ENCODE assay signal across 11 mouse cellular contexts in genomic region chr12:80778188-80778936, GRCm38 (mm10). TPM values are rescaled to one million over a fixed set of nuclear protein-coding genes. Genes with fewer than 3 reads are reported as not detected.
DNase-seq lines count a peak whose midpoint lies in the region; ATAC-seq lines count a peak whose summit lies in the region.
"Had no signal": no experiment of that assay in that cellular context is flagged by ENCODE, and none has a peak within 500 bp of the region (broad histone marks: within the 10 kb centered on the region; RNA-seq: fewer than 3 reads in every experiment).

No protein-coding gene starts in this region.

- no peaks in the 10 kb centered on the region for H3K9me3 ChIP-seq in heart, embryonic 15.5 days (replicated peaks)
- no peaks in the 10 kb centered on the region for H3K9me3 ChIP-seq in embryonic facial prominence, embryonic 12.5 days
- no peaks in the 10 kb centered on the region for H3K9me3 ChIP-seq in hindbrain, embryonic 12.5 days (replicated peaks)

- no peaks in the 10 kb centered on the region for H3K36me3 ChIP-seq in heart, embryonic 15.5 days
- H3K36me3 ChIP-seq in embryonic facial prominence, embryonic 12.5 days, result no peaks in the 10 kb centered on the region
- no peaks in the 10 kb centered on the region for H3K36me3 ChIP-seq in hindbrain, embryonic 12.5 days

- peak overlapping the region; percentile 6 for H3K4me3 ChIP-seq in heart, embryonic 15.5 days
- no peak overlapping the region for H3K4me3 ChIP-seq in embryonic facial prominence, embryonic 12.5 days
- no peak overlapping the region for H3K4me3 ChIP-seq in hindbrain, embryonic 12.5 days
- H3K4me3 ChIP-seq: gastrocnemius, adult 2 months had no signal

- ATAC-seq in heart, embryonic 15.5 days (replicated peaks; ENCODE audit: insufficient number of reproducible peaks, insufficient read depth, low FRiP score, low read depth), result peak; percentile 58; the same call in 1 of the 2 replicates
- peak; percentile 47; the same call in 1 of the 2 replicates for ATAC-seq in embryonic facial prominence, embryonic 12.5 days (ENCODE audit: insufficient number of reproducible peaks, insufficient read depth, low FRiP score, low TSS enrichment)
- ATAC-seq in monocyte, adult 5-6 weeks (replicated peaks; ENCODE audit: insufficient number of reproducible peaks, low FRiP score, low TSS enrichment, poor library complexity, severe bottlenecking), result peak; percentile 53; the same call in 1 of the 2 replicates
- ATAC-seq in hindbrain, embryonic 12.5 days (ENCODE audit: low FRiP score), result no peak

- H3K27me3 ChIP-seq in heart, embryonic 15.5 days, result no peaks in the 10 kb centered on the region
- H3K27me3 ChIP-seq in embryonic facial prominence, embryonic 12.5 days, result no peaks in the 10 kb centered on the region
- no peaks in the 10 kb centered on the region for H3K27me3 ChIP-seq in hindbrain, embryonic 12.5 days

- no peak for DNase-seq in heart, adult 9 months (ENCODE audit: low spot score in 2 of 2)
- DNase-seq in ES-CJ7 (ENCODE audit: low read depth, low spot score), result peak; percentile 34
- no peak for DNase-seq in urinary bladder, postnatal 10 days (ENCODE audit: low spot score)
- DNase-seq in adipocyte (ENCODE audit: low spot score), result no peak
- DNase-seq: cerebellum, adult 9-10 months; gastrocnemius, adult 2 months; lung, postnatal 14 days had no signal

- H3K4me2 ChIP-seq in heart, embryonic 15.5 days, result peak overlapping the region; percentile 53
- H3K4me2 ChIP-seq in embryonic facial prominence, embryonic 12.5 days (replicated peaks), result no peak overlapping the region
- H3K4me2 ChIP-seq in hindbrain, embryonic 12.5 days (replicated peaks), result no peak overlapping the region

- peaks cover 5% of the 10 kb centered on the region for H3K4me1 ChIP-seq in heart, embryonic 15.5 days (replicated peaks)
- no peaks in the 10 kb centered on the region for H3K4me1 ChIP-seq in embryonic facial prominence, embryonic 12.5 days
- H3K4me1 ChIP-seq in hindbrain, embryonic 12.5 days, result no peaks in the 10 kb centered on the region

- no peak overlapping the region for H3K9ac ChIP-seq in heart, embryonic 15.5 days
- H3K9ac ChIP-seq in embryonic facial prominence, embryonic 12.5 days, result no peak overlapping the region
- no peak overlapping the region for H3K9ac ChIP-seq in hindbrain, embryonic 12.5 days

- no peak overlapping the region for H3K27ac ChIP-seq in heart, embryonic 15.5 days
- H3K27ac ChIP-seq in embryonic facial prominence, embryonic 12.5 days, result no peak overlapping the region
- no peak overlapping the region for H3K27ac ChIP-seq in hindbrain, embryonic 12.5 days
- H3K27ac ChIP-seq: gastrocnemius, adult 2 months had no signal

- WGBS in heart, embryonic 15.5 days, result 43% methylated on average over 16 of the region's 16 CpGs
- 74% methylated on average over 16 of the region's 16 CpGs for WGBS in embryonic facial prominence, embryonic 12.5 days
- 81% methylated on average over 16 of the region's 16 CpGs for WGBS in hindbrain, embryonic 12.5 days

RNA-seq across cellular contexts. Expression of gene Susd6, which starts 11.9 kb away (rescaled TPM):
- 16.4 and 19.6 TPM in 2 replicates for polyA plus RNA-seq in heart, embryonic 15.5 days (2015; fragmentation: Nextera tagmentation; extraction: Ambion mirVana)
- 16.0 and 18.0 TPM in 2 replicates for polyA plus RNA-seq in embryonic facial prominence, embryonic 12.5 days (2016; fragmentation: Nextera tagmentation; extraction: Ambion mirVana)
- total RNA-seq in monocyte, adult 5-6 weeks (2017), result 49.0 to 81.1 TPM (median 52.5 TPM) in 3 replicates
- 18.8 and 19.3 TPM in 2 replicates for polyA plus RNA-seq in hindbrain, embryonic 12.5 days (2016; fragmentation: Nextera tagmentation; extraction: Ambion mirVana)

RNA-seq across cellular contexts. Expression of gene Ccdc177, which starts 17.9 kb away (rescaled TPM):
- not detected in 2 replicates for polyA plus RNA-seq in heart, embryonic 15.5 days (2015; fragmentation: Nextera tagmentation; extraction: Ambion mirVana)
- 1.4 TPM in 2 replicates for polyA plus RNA-seq in embryonic facial prominence, embryonic 12.5 days (2016; fragmentation: Nextera tagmentation; extraction: Ambion mirVana)
- not detected in 3 replicates for total RNA-seq in monocyte, adult 5-6 weeks (2017)
- 5.9 and 6.7 TPM in 2 replicates for polyA plus RNA-seq in hindbrain, embryonic 12.5 days (2016; fragmentation: Nextera tagmentation; extraction: Ambion mirVana)
- total RNA-seq: gastrocnemius, adult 2 months had no signal
